ENCODE assay signal across 11 mouse cellular contexts in the genomic region with DNA sequence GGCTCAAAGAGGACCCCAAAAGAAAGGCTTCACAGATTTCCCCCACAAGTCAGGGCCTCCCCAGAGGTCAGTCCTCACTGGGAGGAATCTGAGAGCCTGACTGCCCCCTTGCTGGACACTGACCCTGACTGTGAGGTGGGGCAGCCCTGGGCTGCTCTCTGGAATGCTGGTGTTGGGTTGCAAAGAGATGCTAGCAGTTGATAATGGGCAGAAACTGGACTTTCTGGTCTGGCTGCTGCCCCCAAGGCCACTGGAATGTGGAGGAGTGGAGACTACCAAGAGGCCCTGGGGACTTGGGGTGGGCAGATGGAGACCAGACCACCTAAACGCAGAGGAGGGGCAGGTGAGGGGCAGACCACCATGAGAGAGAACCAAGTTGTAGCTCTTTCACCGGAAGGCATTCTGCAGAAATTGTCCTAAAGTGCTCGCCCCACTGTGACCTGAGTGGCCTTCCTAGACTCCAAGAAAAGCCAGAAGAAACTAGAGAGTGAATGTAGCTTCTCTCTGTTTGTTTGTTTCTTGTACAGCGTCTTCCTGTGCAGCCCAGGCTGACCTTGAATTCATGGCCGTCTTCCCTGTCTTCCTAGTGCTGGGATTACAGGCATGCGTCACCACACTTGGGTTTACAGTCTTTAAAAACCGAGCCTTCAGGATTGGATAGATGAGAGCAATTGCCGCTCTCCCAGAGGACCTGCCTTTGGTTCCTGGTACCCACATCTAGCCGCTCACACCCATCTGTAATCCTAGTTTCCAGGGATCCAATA. TPM values are rescaled to one million over a fixed set of nuclear protein-coding genes. Genes with fewer than 3 reads are reported as not detected.
DNase-seq lines count a peak whose midpoint lies in the region; ATAC-seq and TF ChIP-seq lines count a peak whose summit lies in the region.
"Had no signal": no experiment of that assay in that cellular context is flagged by ENCODE, and none has a peak within 500 bp of the region (broad histone marks: within the 10 kb centered on the region; RNA-seq: fewer than 3 reads in every experiment).

No protein-coding gene starts in this region.

- TF ChIP-seq CTCF in lung, embryonic 14.5 days (IDR thresholded peaks at IDR 0.05; ENCODE audit: low read depth): no peak
- no peak for TF ChIP-seq CTCF in kidney, adult 2 months (conservative IDR thresholded peaks at IDR 0.05; ENCODE audit: insufficient read depth, insufficient read length, low read depth, low read length)

- intact Hi-C loops in heart, postnatal 14 days (cut with DNase I): no loop called here

- peak; percentile 52 for DNase-seq in lung, embryonic 14.5 days
- no peak for DNase-seq in lung, postnatal 4 days
- DNase-seq in embryonic facial prominence, embryonic 10.5 days (ENCODE audit: low spot score): peak; percentile 73
- DNase-seq in kidney, adult 2 months: peak; percentile 36
- DNase-seq in layer of hippocampus, postnatal 36 days: no peak
- DNase-seq in heart, postnatal 14 days: no peak
- DNase-seq: cerebellum, adult 2 months had no signal

- no peaks in the 10 kb centered on the region for H3K9me3 ChIP-seq in lung, embryonic 14.5 days (ENCODE audit: low read depth, low read length)
- no peaks in the 10 kb centered on the region for H3K9me3 ChIP-seq in embryonic facial prominence, embryonic 10.5 days
- no peaks in the 10 kb centered on the region for H3K9me3 ChIP-seq in midbrain, embryonic 15.5 days
- H3K9me3 ChIP-seq: megakaryocyte, embryonic 14.5 days had no signal

- 0 out of 2 replicates have a peak overlapping the region, but pooled peaks have one; percentile 12 for H3K4me2 ChIP-seq in lung, embryonic 14.5 days
- no peak overlapping the region for H3K4me2 ChIP-seq in midbrain, embryonic 15.5 days

- no peak overlapping the region for H3K4me3 ChIP-seq in lung, embryonic 14.5 days (ENCODE audit: low read depth, low read length)
- peak overlapping the region; percentile 36 for H3K4me3 ChIP-seq in embryonic facial prominence, embryonic 10.5 days
- H3K4me3 ChIP-seq in kidney, adult 2 months (ENCODE audit: insufficient read depth, low read depth, low read length): no peak overlapping the region
- H3K4me3 ChIP-seq in midbrain, embryonic 15.5 days: no peak overlapping the region
- H3K4me3 ChIP-seq: megakaryocyte, embryonic 14.5 days had no signal

- ATAC-seq in lung, embryonic 14.5 days (ENCODE audit: insufficient read depth): no peak; the same call in 1 of the 2 replicates
- no peak for ATAC-seq in midbrain, embryonic 15.5 days (replicated peaks)

- 44% methylated on average over 9 of the region's 9 CpGs for WGBS in lung, embryonic 14.5 days
- 33% methylated on average over 9 of the region's 9 CpGs for WGBS in embryonic facial prominence, embryonic 10.5 days
- 75% methylated on average over 9 of the region's 9 CpGs for WGBS in kidney, adult 2 months
- WGBS in midbrain, embryonic 15.5 days: 75% methylated on average over 9 of the region's 9 CpGs

- no peak overlapping the region for H3K9ac ChIP-seq in lung, embryonic 14.5 days
- H3K9ac ChIP-seq in midbrain, embryonic 15.5 days: no peak overlapping the region

- peak overlapping the region; percentile 48; the same call in 1 of the 2 replicates for H3K27ac ChIP-seq in lung, embryonic 14.5 days (ENCODE audit: low read depth)
- H3K27ac ChIP-seq in embryonic facial prominence, embryonic 10.5 days (replicated peaks): peak overlapping the region; percentile 88
- H3K27ac ChIP-seq in kidney, adult 2 months (ENCODE audit: insufficient read depth, low read depth, low read length): peak overlapping the region; percentile 56; the same call in 1 of the 2 replicates
- 0 out of 2 replicates have a peak overlapping the region, but pooled peaks have one; percentile 6 for H3K27ac ChIP-seq in midbrain, embryonic 15.5 days

- peaks cover 11% of the 10 kb centered on the region for H3K4me1 ChIP-seq in lung, embryonic 14.5 days (ENCODE audit: insufficient read depth)
- H3K4me1 ChIP-seq in embryonic facial prominence, embryonic 10.5 days: peaks cover 89% of the 10 kb centered on the region
- H3K4me1 ChIP-seq in kidney, adult 2 months (ENCODE audit: control insufficient read depth, insufficient read depth, low read length): peaks cover 5% of the 10 kb centered on the region
- H3K4me1 ChIP-seq in midbrain, embryonic 15.5 days: peaks cover 43% of the 10 kb centered on the region

- H3K36me3 ChIP-seq in lung, embryonic 14.5 days (ENCODE audit: insufficient read depth): no peaks in the 10 kb centered on the region
- peaks cover 96% of the 10 kb centered on the region for H3K36me3 ChIP-seq in embryonic facial prominence, embryonic 10.5 days (replicated peaks)
- no peaks in the 10 kb centered on the region for H3K36me3 ChIP-seq in kidney, adult 2 months (ENCODE audit: control insufficient read depth, insufficient read depth, low read length)
- H3K36me3 ChIP-seq in midbrain, embryonic 15.5 days (replicated peaks): no peaks in the 10 kb centered on the region; the same call in 1 of the 2 replicates

- no peaks in the 10 kb centered on the region for H3K27me3 ChIP-seq in lung, embryonic 14.5 days (ENCODE audit: insufficient read depth, low read length)
- H3K27me3 ChIP-seq in embryonic facial prominence, embryonic 10.5 days (replicated peaks; ENCODE audit: low read depth, poor library complexity, severe bottlenecking): no peaks in the 10 kb centered on the region
- H3K27me3 ChIP-seq in kidney, adult 2 months (replicated peaks; ENCODE audit: control insufficient read depth, insufficient read depth, low read length): no peaks in the 10 kb centered on the region
- no peaks in the 10 kb centered on the region for H3K27me3 ChIP-seq in midbrain, embryonic 15.5 days (replicated peaks)

- no peak for TF ChIP-seq POLR2A in kidney, adult 2 months (IDR thresholded peaks at IDR 0.05; ENCODE audit: low read depth, low read length)

RNA-seq across cellular contexts. Expression of gene Igdcc3, which starts 13.9 kb away (rescaled TPM):
- polyA plus RNA-seq in lung, embryonic 14.5 days (2014; fragmentation: Nextera tagmentation; extraction: Ambion mirVana): 2.3 and 4.1 TPM in 2 replicates
- 167 and 281 TPM in 2 replicates for polyA plus RNA-seq in embryonic facial prominence, embryonic 10.5 days (2016; fragmentation: Nextera tagmentation; extraction: Ambion mirVana)
- polyA plus RNA-seq in kidney, adult 2 months (2012; rRNA removed): 0.72 and 0.94 TPM in 2 replicates
- polyA plus RNA-seq in midbrain, embryonic 15.5 days (2015; fragmentation: Nextera tagmentation; extraction: Ambion mirVana): 12.8 and 14.1 TPM in 2 replicates
- total RNA-seq in layer of hippocampus, postnatal 36 days (2021): 1 to 10 TPM; 3.1 to 4.4 TPM
- under 1 TPM; 0.22 to 0.24 TPM for total RNA-seq in heart, postnatal 14 days (2021)
- total RNA-seq: liver, adult 2 months had no signal
- polyA plus RNA-seq: liver, adult 2 months; thymus, postnatal 0 days had no signal

RNA-seq across cellular contexts. Expression of gene Parp16, which starts 40.3 kb away (rescaled TPM):
- 5.3 and 6.9 TPM in 2 replicates for polyA plus RNA-seq in lung, embryonic 14.5 days (2014; fragmentation: Nextera tagmentation; extraction: Ambion mirVana)
- polyA plus RNA-seq in embryonic facial prominence, embryonic 10.5 days (2016; fragmentation: Nextera tagmentation; extraction: Ambion mirVana): 8.2 and 8.3 TPM in 2 replicates
- polyA plus RNA-seq in kidney, adult 2 months (2012; rRNA removed): 11.0 and 11.9 TPM in 2 replicates
- 6.8 and 7.6 TPM in 2 replicates for polyA plus RNA-seq in midbrain, embryonic 15.5 days (2015; fragmentation: Nextera tagmentation; extraction: Ambion mirVana)
- total RNA-seq in layer of hippocampus, postnatal 36 days (2021): 1 to 10 TPM; 4.6 to 4.9 TPM
- 1 to 10 TPM; 3.4 to 3.6 TPM for total RNA-seq in heart, postnatal 14 days (2021)

RNA-seq across cellular contexts. Expression of gene Igdcc4, which starts 53.6 kb away (rescaled TPM):
- 26.4 and 28.9 TPM in 2 replicates for polyA plus RNA-seq in lung, embryonic 14.5 days (2014; fragmentation: Nextera tagmentation; extraction: Ambion mirVana)
- polyA plus RNA-seq in embryonic facial prominence, embryonic 10.5 days (2016; fragmentation: Nextera tagmentation; extraction: Ambion mirVana): 9.7 and 11.5 TPM in 2 replicates
- 0.57 and 0.83 TPM in 2 replicates for polyA plus RNA-seq in kidney, adult 2 months (2012; rRNA removed)
- polyA plus RNA-seq in midbrain, embryonic 15.5 days (2015; fragmentation: Nextera tagmentation; extraction: Ambion mirVana): 16.8 and 17.3 TPM in 2 replicates
- 10 to 100 TPM; 33.2 to 36.4 TPM for total RNA-seq in layer of hippocampus, postnatal 36 days (2021)
- 10 to 100 TPM in 1 of 2 experiments, 1 to 10 TPM in 1; 8.6 to 10.5 TPM for total RNA-seq in heart, postnatal 14 days (2021)

Comparison
In these comparisons a context has a peak if more than half of its experiments do, and no peak if none do; other contexts are left out.
1. DNase-seq: peak in lung, embryonic 14.5 days (single experiment), embryonic facial prominence, embryonic 10.5 days (single experiment) and kidney, adult 2 months (single experiment); none in lung, postnatal 4 days (0 of 2), layer of hippocampus, postnatal 36 days (0 of 2) and heart, postnatal 14 days (0 of 2).
2. H3K27ac ChIP-seq: peak in every context shown above with its lines; median percentile 88 in embryonic facial prominence, embryonic 10.5 days; 56 in kidney, adult 2 months; 48 in lung, embryonic 14.5 days; 6 in midbrain, embryonic 15.5 days.
3. RNA of gene Igdcc3, which starts 13.9 kb away (polyA plus RNA-seq): 167 to 281 TPM in embryonic facial prominence, embryonic 10.5 days; 12.8 to 14.1 TPM in midbrain, embryonic 15.5 days, 2.3 to 4.1 TPM in lung, embryonic 14.5 days and 0.72 to 0.94 TPM in kidney, adult 2 months; every median in the first group is over 10 times any median in the second.